10 mouse cellular contexts compared by ENCODE assay signal in genomic region chr9:41586291-41586690, GRCm38 (mm10).
DNase-seq lines count a peak whose midpoint lies in the region; ATAC-seq and TF ChIP-seq lines count a peak whose summit lies in the region.
"Had no signal": no experiment of that assay in that cellular context is flagged by ENCODE, and none has a peak within 500 bp of the region (broad histone marks: within the 10 kb centered on the region; RNA-seq: fewer than 3 reads in every experiment).

No protein-coding gene starts in this region.

- peaks cover 89% of the 10 kb centered on the region for H3K36me3 ChIP-seq in C2C12 (ENCODE audit: control insufficient read depth, insufficient read depth)
- peaks cover 46% of the 10 kb centered on the region for H3K36me3 ChIP-seq in forebrain, embryonic 13.5 days (ENCODE audit: poor library complexity, severe bottlenecking)
- H3K36me3 ChIP-seq in midbrain, embryonic 12.5 days = peaks cover 47% of the 10 kb centered on the region

- H3K27me3 ChIP-seq in C2C12 (ENCODE audit: control insufficient read depth, insufficient read depth, insufficient read length) = no peaks in the 10 kb centered on the region
- no peaks in the 10 kb centered on the region for H3K27me3 ChIP-seq in forebrain, embryonic 13.5 days
- no peaks in the 10 kb centered on the region for H3K27me3 ChIP-seq in midbrain, embryonic 12.5 days

- peaks cover 100% of the 10 kb centered on the region for H3K79me2 ChIP-seq in C2C12 (ENCODE audit: control insufficient read depth, insufficient read depth)

- peak overlapping the region; percentile 54 for H3ac ChIP-seq in C2C12 (ENCODE audit: control insufficient read depth, insufficient read length, low read depth)

- peaks cover 55% of the 10 kb centered on the region for H3K4me1 ChIP-seq in forebrain, embryonic 13.5 days
- peaks cover 45% of the 10 kb centered on the region for H3K4me1 ChIP-seq in midbrain, embryonic 12.5 days

- peak overlapping the region; percentile 68 for H3K4me3 ChIP-seq in C2C12 (ENCODE audit: insufficient read depth, poor library complexity, severe bottlenecking)
- H3K4me3 ChIP-seq in forebrain, embryonic 13.5 days = peak overlapping the region; percentile 86
- H3K4me3 ChIP-seq in midbrain, embryonic 12.5 days = peak overlapping the region; percentile 41

- WGBS in forebrain, embryonic 13.5 days = 21% methylated on average over 7 of the region's 7 CpGs
- WGBS in midbrain, embryonic 12.5 days = 61% methylated on average over 7 of the region's 7 CpGs

- intact Hi-C loops in heart, postnatal 25 days (cut with DNase I) = no loop called here

- no peak for TF ChIP-seq CTCF in C2C12 (IDR thresholded peaks at IDR 0.05; ENCODE audit: control insufficient read depth, insufficient read depth, insufficient read length)

- ATAC-seq in forebrain, embryonic 13.5 days = peak; percentile 82
- ATAC-seq in midbrain, embryonic 12.5 days (ENCODE audit: low FRiP score, low read depth) = no peak
- ATAC-seq in frontal cortex, adult (ENCODE audit: low TSS enrichment) = no peak

- peak overlapping the region; percentile 98 for H3K27ac ChIP-seq in forebrain, embryonic 13.5 days
- H3K27ac ChIP-seq in midbrain, embryonic 12.5 days (replicated peaks) = peak overlapping the region; percentile 93
- H3K27ac ChIP-seq: macrophage had no signal

- peak overlapping the region; percentile 82 for H3K4me2 ChIP-seq in forebrain, embryonic 13.5 days
- H3K4me2 ChIP-seq in midbrain, embryonic 12.5 days (replicated peaks) = peak overlapping the region; percentile 70

- peaks cover 96% of the 10 kb centered on the region for H3K79me3 ChIP-seq in C2C12 (ENCODE audit: low read depth)

- no peaks in the 10 kb centered on the region for H3K9me3 ChIP-seq in forebrain, embryonic 13.5 days (replicated peaks)
- no peaks in the 10 kb centered on the region for H3K9me3 ChIP-seq in midbrain, embryonic 12.5 days

- peak overlapping the region; percentile 97 for H3K9ac ChIP-seq in forebrain, embryonic 13.5 days
- H3K9ac ChIP-seq in midbrain, embryonic 12.5 days (replicated peaks) = peak overlapping the region; percentile 63

- peak; percentile 74 for DNase-seq in heart, adult 11 months
- DNase-seq in heart, postnatal 25 days (ENCODE audit: low spot score) = no peak
- no peak for DNase-seq in right cerebral cortex, postnatal 4 days
- no peak for DNase-seq in cerebellum, adult 11-12 months
- DNase-seq: cerebellum, adult 11 months had no signal

TF ChIP-seq in C2C12, 6 proteins besides CTCF, POLR2A, EP300 and RAD21:
- TF ChIP-seq USF1 (IDR thresholded peaks at IDR 0.05; ENCODE audit: low read depth) (no peak), MAX (IDR thresholded peaks at IDR 0.05) (no peak)
TF ChIP-seq in C2C12: peak in this region for 0.
